Mouse (Mus musculus) neural tube, embryonic 12.5 days (tissue): ENCODE results near the gene Stam. TPM values are rescaled to one million over a fixed set of nuclear protein-coding genes. Genes with fewer than 3 reads are reported as not detected.

Experiments used
- ATAC-seq: fragments of 200-750 bp; cut with Nextera tagmentation; 2 replicates; pipeline ENCODE4 v1.8.0; 2017; ENCODE audit warnings: low read depth, mild to moderate bottlenecking, moderate TSS enrichment, moderate library complexity; ENCODE audit not compliant: low FRiP score
- H3K27ac ChIP-seq: fragments of 300-500 bp; sonication (generic); 2 replicates; pipeline ENCODE4 v1.5.1; 2016
- H3K27me3 ChIP-seq: fragments of 300-500 bp; sonication (generic); replicated peaks from 2 replicates; pipeline ENCODE4 v1.6.1; 2016; ENCODE audit warnings: mild to moderate bottlenecking
- H3K36me3 ChIP-seq: fragments of 300-500 bp; sonication (generic); 2 replicates; pipeline ENCODE4 v1.6.1; 2016; ENCODE audit warnings: mild to moderate bottlenecking
- H3K4me1 ChIP-seq: fragments of 300-500 bp; sonication (generic); 2 replicates; pipeline ENCODE4 v1.6.1; 2016
- H3K4me2 ChIP-seq: fragments of 300-500 bp; sonication (generic); replicated peaks from 2 replicates; pipeline ENCODE4 v1.6.1; 2016; ENCODE audit warnings: mild to moderate bottlenecking
- H3K4me3 ChIP-seq: fragments of 300-500 bp; sonication (generic); 2 replicates; pipeline ENCODE4 v1.5.1; 2016
- H3K9ac ChIP-seq: fragments of 300-500 bp; sonication (generic); 2 replicates; pipeline ENCODE4 v1.6.1; 2016; ENCODE audit warnings: mild to moderate bottlenecking
- H3K9me3 ChIP-seq: fragments of 300-500 bp; sonication (generic); 2 replicates; pipeline ENCODE4 v1.6.1; 2016; ENCODE audit warnings: mild to moderate bottlenecking
- WGBS: fragments of 180-500 bp; shearing (Covaris S2); methylation state at CpG from one replicate; pipeline ENCODE4 v1.1.7; 2016; 5-methylcytosine and 5-hydroxymethylcytosine counted together
- polyA plus RNA-seq: library from polyadenylated mRNA; unstranded; fragments of >200 nt; fragmentation: Nextera tagmentation; extraction: Ambion mirVana; gene quantifications from 2 replicates; pipeline ENCODE4 v1.2.1, GENCODE M21; 2016

Stam gene
- polyA plus RNA-seq, 1 experiment from 2014 or later = 104 TPM

DNA sequence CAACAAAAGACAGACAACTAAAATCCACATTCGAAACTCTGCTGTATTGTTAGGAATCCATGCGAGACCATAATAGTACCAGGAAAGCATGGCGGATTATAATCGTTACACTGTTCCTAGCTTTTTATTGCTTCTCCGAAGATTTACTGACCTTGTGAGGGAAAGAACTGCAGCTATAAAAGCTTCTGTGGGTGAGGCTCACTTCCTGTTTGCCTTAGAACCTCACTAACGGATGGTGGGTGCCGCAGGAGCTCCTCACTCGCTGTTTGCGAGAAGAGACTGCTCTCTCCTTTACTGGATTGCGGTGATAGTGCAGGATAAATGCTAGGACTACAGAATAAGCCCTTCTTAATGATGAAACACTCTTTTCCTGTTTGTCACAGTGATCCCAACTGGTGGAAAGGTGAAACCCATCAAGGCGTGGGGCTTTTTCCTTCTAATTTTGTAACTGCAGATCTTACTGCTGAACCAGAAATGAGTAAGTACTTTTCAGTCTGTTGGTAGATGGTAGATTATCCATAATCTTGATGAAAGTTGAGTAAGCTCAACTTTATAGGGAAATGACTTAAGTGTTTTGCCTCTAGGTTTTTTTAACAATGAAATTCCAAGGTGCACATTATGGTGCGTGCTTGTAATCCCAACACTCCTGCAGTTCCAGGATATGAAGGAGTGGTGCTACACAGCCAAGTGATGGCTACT lies 56.9 kb downstream of the Stam start:
- no peaks in the 10 kb centered on the region for H3K27me3 ChIP-seq
- peaks cover 18% of the 10 kb centered on the region for H3K36me3 ChIP-seq
- no peak for ATAC-seq
- no peak overlapping the region for H3K27ac ChIP-seq
- H3K4me2 ChIP-seq = no peak overlapping the region
- no peaks in the 10 kb centered on the region for H3K4me1 ChIP-seq
- no peaks in the 10 kb centered on the region for H3K9me3 ChIP-seq
- no peak overlapping the region for H3K9ac ChIP-seq
- H3K4me3 ChIP-seq = no peak overlapping the region
- 65% methylated on average over 12 of the region's 12 CpGs for WGBS

DNA sequence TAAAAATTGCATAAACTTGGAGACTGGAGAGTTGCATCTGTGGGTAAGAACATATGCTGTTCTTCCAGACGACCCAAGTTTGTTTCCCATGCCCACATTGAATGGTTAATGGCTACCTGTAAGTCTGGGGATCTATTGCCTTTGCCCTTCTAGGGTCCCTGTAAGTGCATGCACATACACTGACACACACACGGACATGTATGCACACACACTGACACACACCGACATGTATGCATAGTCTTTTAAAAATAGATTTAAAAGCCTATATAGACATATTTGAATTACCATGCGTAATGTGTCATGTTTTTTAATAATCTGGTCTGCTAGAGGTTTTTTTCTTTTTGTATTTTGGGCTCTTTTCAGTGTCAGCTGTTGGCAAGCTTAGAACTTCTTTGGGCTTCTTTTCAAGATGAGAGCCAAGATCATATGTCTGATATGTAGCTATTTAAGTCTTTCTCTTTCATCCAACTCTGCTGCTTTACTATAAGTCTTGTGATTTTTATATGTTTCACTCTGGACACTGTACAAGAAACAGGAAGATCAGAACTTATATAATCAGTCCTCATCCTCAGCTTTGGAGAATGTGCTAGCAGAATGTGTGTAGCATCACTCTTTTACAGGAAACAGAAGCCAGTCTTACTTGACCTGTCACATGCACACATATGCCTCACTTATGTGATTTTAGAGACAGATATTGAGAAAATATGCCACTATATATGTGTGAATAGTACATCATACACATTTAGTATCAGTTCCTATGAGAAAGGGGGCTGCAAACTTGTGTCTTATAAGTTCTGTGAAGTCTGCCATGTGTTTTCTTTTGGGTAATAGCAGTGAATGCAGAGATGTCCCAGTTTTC lies 58.8 kb downstream of the Stam start:
- no peak for ATAC-seq
- no peak overlapping the region for H3K4me3 ChIP-seq
- H3K36me3 ChIP-seq = peaks cover 18% of the 10 kb centered on the region
- no peak overlapping the region for H3K9ac ChIP-seq
- H3K4me1 ChIP-seq = no peaks in the 10 kb centered on the region
- no peaks in the 10 kb centered on the region for H3K27me3 ChIP-seq
- no peaks in the 10 kb centered on the region for H3K9me3 ChIP-seq
- H3K4me2 ChIP-seq = no peak overlapping the region
- 95% methylated on average over 4 of the region's 4 CpGs for WGBS
- no peak overlapping the region for H3K27ac ChIP-seq

DNA sequence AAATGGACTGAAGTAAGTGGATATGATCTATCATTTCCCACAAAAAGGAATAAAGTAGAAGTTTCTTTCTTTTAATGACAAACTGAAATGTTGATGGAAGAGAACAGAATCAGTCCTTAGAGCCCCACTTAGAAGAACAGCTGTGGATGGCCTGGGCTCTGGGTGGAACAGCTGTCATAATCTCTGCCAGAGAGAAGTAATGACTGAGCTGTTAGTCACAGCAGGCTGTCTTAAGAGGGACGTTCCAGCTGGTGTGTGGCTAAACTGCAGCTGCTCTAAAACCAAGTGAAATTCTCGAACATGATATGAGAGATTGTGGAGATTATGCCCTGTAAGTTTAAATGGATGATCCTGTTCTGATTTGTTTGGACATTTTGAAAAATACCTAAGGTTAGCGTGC lies 63.0 kb downstream of the Stam start:
- peaks cover 28% of the 10 kb centered on the region for H3K36me3 ChIP-seq
- WGBS = 68% methylated on average over 3 of the region's 3 CpGs
- H3K4me1 ChIP-seq = no peaks in the 10 kb centered on the region
- no peaks in the 10 kb centered on the region for H3K9me3 ChIP-seq
- ATAC-seq = 0 out of 2 replicates have a peak, but pooled peaks have one; percentile 53
- H3K4me3 ChIP-seq = no peak overlapping the region
- no peak overlapping the region for H3K9ac ChIP-seq
- H3K27me3 ChIP-seq = no peaks in the 10 kb centered on the region
- H3K27ac ChIP-seq = no peak overlapping the region
- no peak overlapping the region for H3K4me2 ChIP-seq

- no peaks in the 10 kb centered on the region for H3K4me1 ChIP-seq
- peaks cover 39% of the 10 kb centered on the region for H3K36me3 ChIP-seq
- H3K4me3 ChIP-seq = no peak overlapping the region
- WGBS = 82% methylated on average over 6 of the region's 6 CpGs
- ATAC-seq = no peak
- no peaks in the 10 kb centered on the region for H3K27me3 ChIP-seq
- no peak overlapping the region for H3K9ac ChIP-seq
- no peak overlapping the region for H3K4me2 ChIP-seq
- H3K9me3 ChIP-seq = no peaks in the 10 kb centered on the region
- H3K27ac ChIP-seq = no peak overlapping the region
Observed at GRCm38 (mm10) chr2:14139590-14139989, 65.7 kb downstream of the Stam start.

GRCm38 (mm10) chr2:14140044-14140443 lies 66.1 kb downstream of the Stam start:
- no peak for ATAC-seq

GRCm38 (mm10) chr2:14145311-14145710 lies 71.4 kb downstream of the Stam start:
- WGBS = 94% methylated on average over 3 of the region's 3 CpGs
- no peak for ATAC-seq
- Histone ChIP-seq H3K9ac (no peak overlapping the region), H3K9me3 (no peaks in the 10 kb centered on the region), H3K27me3 (no peaks in the 10 kb centered on the region), H3K4me3 (no peak overlapping the region), H3K4me2 (no peak overlapping the region), H3K4me1 (no peaks in the 10 kb centered on the region), H3K36me3 (peaks cover 35% of the 10 kb centered on the region), H3K27ac (no peak overlapping the region)

More at GRCm38 (mm10) chr2:14140044-14140443, 66.1 kb downstream of the Stam start:
- H3K27me3 ChIP-seq = no peaks in the 10 kb centered on the region
- H3K4me2 ChIP-seq = no peak overlapping the region
- H3K9ac ChIP-seq = no peak overlapping the region
- H3K4me3 ChIP-seq = no peak overlapping the region
- H3K9me3 ChIP-seq = no peaks in the 10 kb centered on the region
- WGBS = 47% methylated on average over 2 of the region's 2 CpGs
- no peaks in the 10 kb centered on the region for H3K4me1 ChIP-seq
- peaks cover 43% of the 10 kb centered on the region for H3K36me3 ChIP-seq
- H3K27ac ChIP-seq = no peak overlapping the region

DNA sequence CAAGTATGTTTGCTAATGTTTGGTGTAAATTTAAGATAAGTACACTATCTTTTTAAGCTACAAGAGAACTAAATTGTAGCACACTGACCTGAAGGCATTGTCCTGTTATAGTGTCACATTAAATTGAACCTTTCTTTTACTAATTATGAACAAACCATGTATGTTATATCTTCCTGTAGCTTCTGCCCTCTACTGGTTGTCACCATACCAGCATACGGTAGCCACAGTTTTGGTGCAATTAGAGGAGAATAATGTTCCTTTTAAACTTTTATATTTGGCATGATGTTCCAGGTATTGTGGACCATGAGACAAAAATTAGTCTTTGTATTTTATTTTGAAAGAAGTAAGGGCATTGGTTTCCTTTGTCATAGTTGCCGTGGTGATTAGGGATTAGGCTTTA lies 73.0 kb downstream of the Stam start:
- Histone ChIP-seq H3K4me1 (no peaks in the 10 kb centered on the region), H3K36me3 (peaks cover 32% of the 10 kb centered on the region), H3K27ac (no peak overlapping the region), H3K27me3 (no peaks in the 10 kb centered on the region), H3K9me3 (no peaks in the 10 kb centered on the region), H3K4me2 (no peak overlapping the region), H3K9ac (no peak overlapping the region), H3K4me3 (no peak overlapping the region)
- WGBS = 91% methylated on average over 2 of the region's 2 CpGs
- ATAC-seq = no peak

- Histone ChIP-seq H3K4me2 (no peak overlapping the region), H3K27ac (no peak overlapping the region), H3K27me3 (no peaks in the 10 kb centered on the region), H3K9ac (no peak overlapping the region), H3K9me3 (no peaks in the 10 kb centered on the region), H3K4me1 (no peaks in the 10 kb centered on the region), H3K4me3 (no peak overlapping the region), H3K36me3 (peaks cover 12% of the 10 kb centered on the region; the same call in 1 of the 2 replicates)
- ATAC-seq = 0 out of 2 replicates have a peak, but pooled peaks have one; percentile 6
- 93% methylated on average over 2 of the region's 2 CpGs for WGBS
Observed at GRCm38 (mm10) chr2:14150829-14151228, 76.9 kb downstream of the Stam start.

- no peak for ATAC-seq
- Histone ChIP-seq H3K27me3 (no peaks in the 10 kb centered on the region), H3K4me2 (no peak overlapping the region), H3K4me1 (no peaks in the 10 kb centered on the region), H3K4me3 (no peak overlapping the region), H3K36me3 (peaks cover 7% of the 10 kb centered on the region; the same call in 1 of the 2 replicates), H3K9me3 (no peaks in the 10 kb centered on the region), H3K9ac (no peak overlapping the region), H3K27ac (no peak overlapping the region)
- WGBS = 92% methylated on average over 6 of the region's 6 CpGs
Observed at GRCm38 (mm10) chr2:14151854-14152253, 78.0 kb downstream of the Stam start.

- 85% methylated on average over 3 of the region's 3 CpGs for WGBS
- no peak for ATAC-seq
- H3K4me2 ChIP-seq = no peak overlapping the region
- H3K27me3 ChIP-seq = no peaks in the 10 kb centered on the region
- H3K9me3 ChIP-seq = no peaks in the 10 kb centered on the region
- no peaks in the 10 kb centered on the region for H3K4me1 ChIP-seq
- H3K4me3 ChIP-seq = no peak overlapping the region
- no peak overlapping the region for H3K9ac ChIP-seq
- no peaks in the 10 kb centered on the region; the same call in 1 of the 2 replicates for H3K36me3 ChIP-seq
- no peak overlapping the region for H3K27ac ChIP-seq
Observed at GRCm38 (mm10) chr2:14159047-14159446, 85.1 kb downstream of the Stam start.

GRCm38 (mm10) chr2:14159756-14160155 lies 85.9 kb downstream of the Stam start:
- no peak overlapping the region for H3K4me3 ChIP-seq
- H3K9ac ChIP-seq = no peak overlapping the region
- WGBS = 93% methylated on average over 2 of the region's 2 CpGs
- H3K4me2 ChIP-seq = no peak overlapping the region
- H3K27ac ChIP-seq = no peak overlapping the region
- H3K27me3 ChIP-seq = no peaks in the 10 kb centered on the region
- ATAC-seq = no peak
- H3K9me3 ChIP-seq = no peaks in the 10 kb centered on the region
- H3K4me1 ChIP-seq = no peaks in the 10 kb centered on the region
- no peaks in the 10 kb centered on the region; the same call in 1 of the 2 replicates for H3K36me3 ChIP-seq

GRCm38 (mm10) chr2:14164459-14165030 lies 90.6 kb downstream of the Stam start:
- no peak overlapping the region for H3K27ac ChIP-seq
- H3K27me3 ChIP-seq = no peaks in the 10 kb centered on the region
- WGBS = 76% methylated on average over 5 of the region's 5 CpGs
- no peak overlapping the region for H3K4me3 ChIP-seq
- no peaks in the 10 kb centered on the region for H3K36me3 ChIP-seq
- ATAC-seq = no peak
- no peak overlapping the region for H3K4me2 ChIP-seq
- no peak overlapping the region for H3K9ac ChIP-seq
- H3K9me3 ChIP-seq = no peaks in the 10 kb centered on the region
- H3K4me1 ChIP-seq = no peaks in the 10 kb centered on the region
